Mouse (Mus musculus) midbrain, embryonic 15.5 days (tissue): Measurements from ENCODE around the gene Fut9. TPM values are rescaled to one million over a fixed set of nuclear protein-coding genes. Genes with fewer than 3 reads are reported as not detected.
A peak's percentile ranks its signal among the peaks of the same experiment; 100 is the strongest.

Experiments
- ATAC-seq: fragments of 200-750 bp; cut with Nextera tagmentation; replicated peaks from 2 replicates; pipeline ENCODE4 v1.8.0; 2017; ENCODE audit warnings: moderate TSS enrichment
- H3K27ac ChIP-seq: fragments of 300-500 bp; sonication (generic); 2 replicates; pipeline ENCODE4 v1.5.1; 2015; ENCODE audit warnings: mild to moderate bottlenecking, inconsistent platforms
- H3K27me3 ChIP-seq: fragments of 300-500 bp; sonication (generic); replicated peaks from 2 replicates; pipeline ENCODE4 v1.6.1; 2015; ENCODE audit warnings: inconsistent platforms
- H3K36me3 ChIP-seq: fragments of 300-500 bp; sonication (generic); replicated peaks from 2 replicates; pipeline ENCODE4 v1.6.1; 2015; ENCODE audit warnings: inconsistent platforms
- H3K4me1 ChIP-seq: fragments of 300-500 bp; sonication (generic); 2 replicates; pipeline ENCODE4 v1.6.1; 2015; ENCODE audit warnings: inconsistent platforms
- H3K4me2 ChIP-seq: fragments of 300-500 bp; sonication (generic); 2 replicates; pipeline ENCODE4 v1.6.1; 2015; ENCODE audit warnings: inconsistent platforms, mild to moderate bottlenecking, moderate library complexity
- H3K4me3 ChIP-seq: fragments of 300-500 bp; sonication (generic); 2 replicates; pipeline ENCODE4 v1.5.1; 2015; ENCODE audit warnings: mild to moderate bottlenecking, inconsistent platforms
- H3K9ac ChIP-seq: fragments of 300-500 bp; sonication (generic); 2 replicates; pipeline ENCODE4 v1.6.1; 2015; ENCODE audit warnings: mild to moderate bottlenecking, inconsistent platforms
- H3K9me3 ChIP-seq: fragments of 300-500 bp; sonication (generic); 2 replicates; pipeline ENCODE4 v1.6.1; 2016; ENCODE audit warnings: inconsistent platforms
- WGBS: fragments of 180-500 bp; shearing (Covaris S2); methylation state at CpG from one replicate; pipeline ENCODE4 v1.1.7; 2015; ENCODE audit warnings: mixed read lengths; 5-methylcytosine and 5-hydroxymethylcytosine counted together
- polyA plus RNA-seq: library from polyadenylated mRNA; unstranded; fragments of >200 nt; fragmentation: Nextera tagmentation; extraction: Ambion mirVana; gene quantifications from 2 replicates; pipeline ENCODE4 v1.2.1, GENCODE M21; 2015

The Fut9 gene
- polyA plus RNA-seq, 1 experiment from 2014 or later: 14.3 TPM

GRCm38 (mm10) chr4:25633262-25633661 is 166.8 kb downstream of the Fut9 start:
- Histone ChIP-seq H3K4me1 (no peaks in the 10 kb centered on the region), H3K9ac (no peak overlapping the region), H3K4me3 (no peak overlapping the region), H3K4me2 (no peak overlapping the region), H3K9me3 (no peaks in the 10 kb centered on the region), H3K27ac (no peak overlapping the region), H3K27me3 (no peaks in the 10 kb centered on the region), H3K36me3 (no peaks in the 10 kb centered on the region)
- 91% methylated on average over 2 of the region's 2 CpGs for WGBS
- no peak for ATAC-seq

DNA sequence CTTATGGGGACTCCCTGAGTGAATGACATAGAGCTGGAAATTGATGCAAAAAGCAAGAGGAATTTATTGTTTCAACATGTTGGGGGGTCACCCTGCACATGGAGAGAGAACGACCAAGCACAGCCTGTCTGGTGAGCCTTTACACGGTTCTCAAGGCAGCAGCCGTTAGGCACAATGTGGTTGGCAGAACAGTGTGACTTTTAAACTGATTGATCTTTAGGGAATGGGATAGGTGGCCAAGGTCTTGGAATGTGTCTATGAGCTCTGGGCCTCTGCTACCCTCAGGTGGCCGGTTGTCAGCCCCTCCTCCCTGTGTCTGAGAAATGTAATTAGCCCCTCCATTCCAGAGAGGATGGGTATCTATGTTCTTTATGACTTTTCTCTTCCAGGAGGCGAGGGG is 171.9 kb downstream of the Fut9 start:
- ATAC-seq: peak; percentile 35; the same call in 1 of the 2 replicates
- no peak overlapping the region for H3K4me3 ChIP-seq
- no peak overlapping the region for H3K9ac ChIP-seq
- H3K36me3 ChIP-seq: no peaks in the 10 kb centered on the region
- H3K27ac ChIP-seq: no peak overlapping the region
- H3K4me1 ChIP-seq: peaks cover 4% of the 10 kb centered on the region; the same call in 1 of the 2 replicates
- no peaks in the 10 kb centered on the region for H3K27me3 ChIP-seq
- H3K4me2 ChIP-seq: no peak overlapping the region
- H3K9me3 ChIP-seq: no peaks in the 10 kb centered on the region
- 57% methylated on average over 5 of the region's 5 CpGs for WGBS

GRCm38 (mm10) chr4:25627467-25627866 is 172.6 kb downstream of the Fut9 start:
- Histone ChIP-seq H3K9me3 (no peaks in the 10 kb centered on the region), H3K4me3 (no peak overlapping the region), H3K27ac (no peak overlapping the region), H3K4me1 (peaks cover 4% of the 10 kb centered on the region; the same call in 1 of the 2 replicates), H3K9ac (no peak overlapping the region), H3K4me2 (no peak overlapping the region), H3K27me3 (no peaks in the 10 kb centered on the region), H3K36me3 (no peaks in the 10 kb centered on the region)
- ATAC-seq: peak; percentile 92
- WGBS: 76% methylated on average over 9 of the region's 9 CpGs

GRCm38 (mm10) chr4:25627039-25627438 is 173.0 kb downstream of the Fut9 start:
- no peak overlapping the region for H3K27ac ChIP-seq
- 0 out of 2 replicates have a peak, but pooled peaks have one; percentile 37 for ATAC-seq

GRCm38 (mm10) chr4:25623176-25623575 is 176.9 kb downstream of the Fut9 start:
- no peak for ATAC-seq
- Histone ChIP-seq H3K36me3 (no peaks in the 10 kb centered on the region), H3K4me1 (peaks cover 4% of the 10 kb centered on the region; the same call in 1 of the 2 replicates), H3K9ac (no peak overlapping the region), H3K27me3 (no peaks in the 10 kb centered on the region), H3K4me3 (no peak overlapping the region), H3K4me2 (no peak overlapping the region), H3K9me3 (no peaks in the 10 kb centered on the region), H3K27ac (no peak overlapping the region)
- 90% methylated on average over 2 of the region's 2 CpGs for WGBS

More at GRCm38 (mm10) chr4:25627039-25627438, 173.0 kb downstream of the Fut9 start:
- Histone ChIP-seq H3K27me3 (no peaks in the 10 kb centered on the region), H3K9me3 (no peaks in the 10 kb centered on the region), H3K9ac (no peak overlapping the region), H3K4me1 (peaks cover 4% of the 10 kb centered on the region; the same call in 1 of the 2 replicates), H3K36me3 (no peaks in the 10 kb centered on the region), H3K4me3 (no peak overlapping the region), H3K4me2 (no peak overlapping the region)
- 7% methylated on average over 1 of the region's 1 CpGs for WGBS

DNA sequence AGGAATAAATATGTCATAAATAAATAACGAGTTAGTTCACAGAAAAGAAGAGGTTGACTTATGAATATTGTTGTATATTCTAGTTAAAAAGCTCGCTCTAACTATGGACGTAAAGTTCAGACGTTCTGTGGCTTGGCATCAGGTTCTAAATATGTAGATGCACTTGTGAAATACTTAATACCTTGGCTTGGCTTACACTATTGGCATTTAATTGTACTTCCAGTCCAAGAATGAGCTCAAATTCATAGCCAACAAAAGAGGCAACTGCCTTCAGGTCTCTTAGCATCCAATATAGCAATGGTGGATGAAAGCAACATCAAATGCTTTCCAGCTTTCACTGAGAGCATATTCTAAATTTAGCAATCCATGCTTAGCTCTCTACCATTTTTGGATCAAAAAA is 182.7 kb downstream of the Fut9 start:
- Histone ChIP-seq H3K4me1 (no peaks in the 10 kb centered on the region), H3K9ac (no peak overlapping the region), H3K4me2 (no peak overlapping the region), H3K27me3 (no peaks in the 10 kb centered on the region), H3K9me3 (no peaks in the 10 kb centered on the region), H3K4me3 (no peak overlapping the region), H3K27ac (no peak overlapping the region), H3K36me3 (no peaks in the 10 kb centered on the region)
- ATAC-seq: no peak
- 89% methylated on average over 4 of the region's 4 CpGs for WGBS

- Histone ChIP-seq H3K4me2 (no peak overlapping the region), H3K4me3 (no peak overlapping the region), H3K27ac (no peak overlapping the region), H3K9ac (no peak overlapping the region), H3K27me3 (no peaks in the 10 kb centered on the region), H3K36me3 (no peaks in the 10 kb centered on the region), H3K4me1 (no peaks in the 10 kb centered on the region), H3K9me3 (no peaks in the 10 kb centered on the region)
- WGBS: 87% methylated on average over 5 of the region's 5 CpGs
- ATAC-seq: no peak
Observed at GRCm38 (mm10) chr4:25613426-25613825, 186.6 kb downstream of the Fut9 start.

DNA sequence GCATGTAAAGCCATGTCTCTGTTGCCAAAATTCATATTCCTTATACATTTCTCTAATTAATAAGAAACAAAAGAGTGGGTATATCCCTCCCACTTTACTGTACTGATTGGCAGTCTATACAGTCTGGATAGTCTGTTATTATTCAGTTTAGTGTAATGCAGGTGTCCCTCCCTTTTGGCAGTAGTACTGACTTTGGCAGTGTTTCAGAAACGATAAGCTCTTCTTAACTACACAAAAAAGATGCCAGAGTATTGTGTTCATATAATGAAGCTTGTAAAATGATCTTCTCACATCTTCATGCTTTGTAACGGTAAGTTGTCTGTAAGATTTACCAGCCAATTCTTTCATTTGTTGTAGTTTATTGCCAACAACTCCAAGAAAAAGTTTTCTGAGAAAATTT is 189.6 kb downstream of the Fut9 start:
- no peak for ATAC-seq
- Histone ChIP-seq H3K4me3 (no peak overlapping the region), H3K9ac (no peak overlapping the region), H3K9me3 (no peaks in the 10 kb centered on the region), H3K27ac (no peak overlapping the region), H3K4me2 (no peak overlapping the region), H3K27me3 (no peaks in the 10 kb centered on the region), H3K4me1 (no peaks in the 10 kb centered on the region), H3K36me3 (no peaks in the 10 kb centered on the region)
- 50% methylated on average over 2 of the region's 2 CpGs for WGBS

DNA sequence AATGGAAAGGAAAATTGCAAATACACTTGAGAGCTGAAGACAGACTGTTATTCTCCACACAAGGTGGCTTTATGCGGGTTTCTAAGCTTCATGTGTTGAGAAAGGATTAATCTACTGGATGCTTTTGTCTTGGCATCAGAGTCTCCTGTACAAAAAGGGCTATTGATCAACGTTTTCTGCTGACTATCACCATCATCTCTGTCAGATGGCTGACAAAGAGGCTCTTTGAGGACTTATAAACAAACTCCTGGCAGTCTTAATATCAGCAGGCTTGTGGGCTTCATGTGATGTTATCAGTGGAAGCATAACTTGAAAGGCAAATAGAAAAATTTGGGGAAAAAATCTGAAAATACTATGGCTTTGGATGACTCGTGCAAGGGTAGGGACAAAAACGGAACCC is 206.8 kb downstream of the Fut9 start:
- Histone ChIP-seq H3K36me3 (no peaks in the 10 kb centered on the region), H3K4me1 (no peaks in the 10 kb centered on the region), H3K9ac (no peak overlapping the region), H3K27ac (no peak overlapping the region), H3K9me3 (no peaks in the 10 kb centered on the region), H3K27me3 (no peaks in the 10 kb centered on the region), H3K4me2 (no peak overlapping the region), H3K4me3 (no peak overlapping the region)
- WGBS: 66% methylated on average over 4 of the region's 4 CpGs
- ATAC-seq: no peak
